Mouse (Mus musculus): ENCODE results near the gene Cdk7. TPM values are rescaled to one million over a fixed set of nuclear protein-coding genes. Genes with fewer than 3 reads are reported as not detected.

Cdk7 gene
- polyA plus RNA-seq, 1 experiment from 2014 or later: 50.7 TPM

GRCm38 (mm10) chr13:100669291-100670022 lies 61.3 kb downstream of the Cdk7 start, which contains the start of gene Ccdc125:
Ccdc125 (plus strand) TSS chr13:100669717.
- Histone ChIP-seq H3K9me3 (no peaks in the 10 kb centered on the region), H3K4me1 (replicated peaks) (peaks cover 8% of the 10 kb centered on the region), H3K9ac (peak within 1 kb of the TSS; percentile 74), H3K36me3 (peaks cover 13% of the 10 kb centered on the region), H3K27me3 (peaks cover 10% of the 10 kb centered on the region), H3K4me3 (peak within 1 kb of the TSS; percentile 50), H3K4me2 (peak within 1 kb of the TSS; percentile 84), H3K27ac (no peak within 1 kb of the TSS)
- WGBS: under 1% methylated on average over 44 of the region's 44 CpGs
- ATAC-seq (ENCODE audit: low FRiP score): peak; percentile 76

DNA sequence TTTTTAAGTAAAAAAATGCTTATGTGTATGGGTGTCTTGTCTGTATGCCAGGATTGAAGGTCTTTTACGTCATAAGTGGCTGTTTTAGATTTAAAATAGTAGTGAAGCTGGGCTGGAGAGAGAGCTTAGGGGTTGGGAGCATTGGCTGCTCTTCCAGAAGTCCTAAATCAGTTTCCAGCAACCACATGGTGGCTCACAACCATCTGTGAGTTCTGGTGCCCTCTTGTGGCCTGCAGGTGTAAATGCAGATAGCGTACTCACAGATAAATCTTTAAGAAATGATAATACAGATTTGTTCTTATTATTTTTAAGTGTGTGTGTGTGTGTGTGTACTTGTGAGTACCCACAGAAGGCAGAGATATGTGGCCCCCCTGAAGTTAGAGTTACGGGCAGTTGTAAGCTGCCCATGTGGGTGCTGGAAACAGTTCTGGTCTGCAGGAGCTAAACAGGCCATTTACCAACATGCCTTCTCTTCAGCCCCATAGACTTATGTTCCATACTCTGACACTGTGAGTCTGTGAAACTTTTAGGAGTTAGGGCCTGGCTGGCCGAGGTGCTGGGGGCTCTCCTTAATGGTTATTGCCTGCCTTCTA lies 70.8 kb downstream of the Cdk7 start:
- Histone ChIP-seq H3K4me3 (no peak overlapping the region), H3K36me3 (peaks cover 18% of the 10 kb centered on the region), H3K27me3 (no peaks in the 10 kb centered on the region), H3K9me3 (no peaks in the 10 kb centered on the region), H3K4me2 (no peak overlapping the region), H3K27ac (no peak overlapping the region), H3K9ac (no peak overlapping the region), H3K4me1 (replicated peaks) (no peaks in the 10 kb centered on the region)
- 48% methylated on average over 4 of the region's 4 CpGs for WGBS
- 0 out of 2 replicates have a peak, but pooled peaks have one; percentile 13 for ATAC-seq (ENCODE audit: low FRiP score)

DNA sequence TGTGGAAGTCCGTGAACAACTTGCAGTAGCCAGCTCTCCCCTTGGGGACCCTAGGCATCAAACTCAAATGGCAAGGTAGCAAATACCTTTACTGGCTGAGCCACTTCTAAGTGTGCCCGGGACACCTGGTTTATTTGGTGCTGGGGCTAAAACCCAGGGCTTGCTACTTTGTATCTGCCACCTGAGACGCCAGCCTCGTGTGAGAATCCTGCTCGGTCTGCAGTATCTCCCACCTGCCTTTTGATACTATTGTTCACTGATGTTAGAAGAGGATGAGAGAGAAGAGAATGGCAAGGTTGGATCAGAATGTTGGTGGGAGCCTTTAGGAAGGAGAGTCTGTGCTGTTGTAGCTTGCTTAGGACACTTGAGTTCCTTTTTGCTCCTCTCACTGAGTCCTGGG lies 72.6 kb downstream of the Cdk7 start:
- no peak for ATAC-seq (ENCODE audit: low FRiP score)
- Histone ChIP-seq H3K27ac (no peak overlapping the region), H3K9ac (no peak overlapping the region), H3K36me3 (peaks cover 13% of the 10 kb centered on the region), H3K4me3 (no peak overlapping the region), H3K9me3 (no peaks in the 10 kb centered on the region), H3K4me2 (no peak overlapping the region), H3K27me3 (no peaks in the 10 kb centered on the region), H3K4me1 (replicated peaks) (no peaks in the 10 kb centered on the region)
- 93% methylated on average over 5 of the region's 5 CpGs for WGBS

Other genes with a start within 250 kb of the Cdk7 start
- 73.2 and 79.5 TPM in 2 replicates for gene Gtf2h2, start 238.4 kb downstream of the Cdk7 start, polyA plus RNA-seq (2015; fragmentation: Nextera tagmentation; extraction: Ambion mirVana)
- 5.4 and 9.1 TPM in 2 replicates for gene Ocln, start 178.2 kb downstream of the Cdk7 start, polyA plus RNA-seq (2015; fragmentation: Nextera tagmentation; extraction: Ambion mirVana)
- gene Marveld2, start 114.0 kb downstream of the Cdk7 start, polyA plus RNA-seq (2015; fragmentation: Nextera tagmentation; extraction: Ambion mirVana): 2.4 TPM in 2 replicates
- gene Ak6, start 80.0 kb downstream of the Cdk7 start, polyA plus RNA-seq (2015; fragmentation: Nextera tagmentation; extraction: Ambion mirVana): 335 and 338 TPM in 2 replicates
- 19.8 and 19.9 TPM in 2 replicates for gene Rad17, start 79.9 kb downstream of the Cdk7 start, polyA plus RNA-seq (2015; fragmentation: Nextera tagmentation; extraction: Ambion mirVana)
- gene Taf9, start 79.4 kb downstream of the Cdk7 start, polyA plus RNA-seq (2015; fragmentation: Nextera tagmentation; extraction: Ambion mirVana): 21.2 and 28.6 TPM in 2 replicates
- 1.9 TPM in 2 replicates for gene Ccdc125, start 61.2 kb downstream of the Cdk7 start, polyA plus RNA-seq (2015; fragmentation: Nextera tagmentation; extraction: Ambion mirVana)
- 139 and 151 TPM in 2 replicates for gene Mrps36, start 13.7 kb upstream of the Cdk7 start, polyA plus RNA-seq (2015; fragmentation: Nextera tagmentation; extraction: Ambion mirVana)
- gene Cenph, start 45.0 kb upstream of the Cdk7 start, polyA plus RNA-seq (2015; fragmentation: Nextera tagmentation; extraction: Ambion mirVana): 10.2 and 11.5 TPM in 2 replicates
- 57.6 and 65.0 TPM in 2 replicates for gene Ccnb1, start 55.6 kb upstream of the Cdk7 start, polyA plus RNA-seq (2015; fragmentation: Nextera tagmentation; extraction: Ambion mirVana)
- 32.9 and 34.3 TPM in 2 replicates for gene Slc30a5, start 102.5 kb upstream of the Cdk7 start, polyA plus RNA-seq (2015; fragmentation: Nextera tagmentation; extraction: Ambion mirVana)

All from hindbrain, embryonic 13.5 days (tissue).